Mouse (Mus musculus): ENCODE results near the gene Ndufs2. TPM values are rescaled to one million over a fixed set of nuclear protein-coding genes. Genes with fewer than 3 reads are reported as not detected.

The Ndufs2 gene
- 100 to 1,000 TPM; 468 to 578 TPM for total RNA-seq (2021)
- long read RNA-seq, experiment 1, transcript Ndufs2-201 (13 exons, 1,623 nt), result major isoform, 380 of 408 reads
- long read RNA-seq, experiment 1, partial matches to known transcripts, result 24 of 408 reads
- long read RNA-seq, experiment 1, other reads (novel, unspliced or antisense), result 4 of 408 reads
- long read RNA-seq, experiment 2, transcript Ndufs2-201 (13 exons, 1,623 nt), result major isoform, 481 of 531 reads
- long read RNA-seq, experiment 2, partial matches to known transcripts, result 33 of 531 reads
- long read RNA-seq, experiment 2, other reads (novel, unspliced or antisense), result 16 of 531 reads

GRCm38 (mm10) chr1:171250680-171251593 is at the start of gene Ndufs2:
Ndufs2 (minus strand) TSS chr1:171251388.
- DNase-seq, result peak; percentile 49

- DNase-seq, result no peak
These were observed 47.0 kb upstream of the Ndufs2 start for GRCm38 (mm10) chr1:171298226-171298625.

- DNase-seq, result no peak
These were observed 43.8 kb upstream of the Ndufs2 start for GRCm38 (mm10) chr1:171295063-171295402.

- DNase-seq, result peak; percentile 72
These were observed 43.3 kb upstream of the Ndufs2 start, which contains the start of gene Ufc1 for GRCm38 (mm10) chr1:171294298-171295062. Ufc1 (minus strand) TSS chr1:171295024.

- no peak for DNase-seq
These were observed 42.7 kb upstream of the Ndufs2 start for GRCm38 (mm10) chr1:171293906-171294297.

GRCm38 (mm10) chr1:171293351-171293750 is 42.2 kb upstream of the Ndufs2 start:
- DNase-seq, result no peak

GRCm38 (mm10) chr1:171288328-171288727 is 37.1 kb upstream of the Ndufs2 start:
- DNase-seq, result no peak

GRCm38 (mm10) chr1:171287136-171288081 is 36.2 kb upstream of the Ndufs2 start, which contains the start of gene Usp21:
Usp21 (minus strand) TSS chr1:171287991.
- peak; percentile 94 for DNase-seq

GRCm38 (mm10) chr1:171286517-171286916 is 35.3 kb upstream of the Ndufs2 start:
- DNase-seq, result no peak

GRCm38 (mm10) chr1:171285096-171285892 is 34.1 kb upstream of the Ndufs2 start:
- no peak for DNase-seq

- DNase-seq, result no peak
These were observed 33.3 kb upstream of the Ndufs2 start for GRCm38 (mm10) chr1:171284491-171284890.

GRCm38 (mm10) chr1:171283188-171284160 is 32.3 kb upstream of the Ndufs2 start:
- DNase-seq, result no peak

- no peak for DNase-seq
These were observed 31.1 kb upstream of the Ndufs2 start for GRCm38 (mm10) chr1:171282086-171282805.

- peak; percentile 86 for DNase-seq
These were observed 30.3 kb upstream of the Ndufs2 start for GRCm38 (mm10) chr1:171281528-171281923.

GRCm38 (mm10) chr1:171280916-171281527 is 29.8 kb upstream of the Ndufs2 start, which contains the start of gene Ppox:
Ppox (minus strand) TSS chr1:171281186.
- peak; percentile 74 for DNase-seq

GRCm38 (mm10) chr1:171280250-171280915 is 29.2 kb upstream of the Ndufs2 start:
- no peak for DNase-seq

- DNase-seq, result no peak
These were observed 28.5 kb upstream of the Ndufs2 start for GRCm38 (mm10) chr1:171279721-171280120.

Measured in gastrocnemius, postnatal 10 days (tissue).